ENCODE assay signal across 16 mouse cellular contexts in genomic region chr16:93353971-93354370, GRCm38 (mm10).
"Had no signal": no experiment of that assay in that cellular context is flagged by ENCODE, and none has a peak within 500 bp of the region (broad histone marks: within the 10 kb centered on the region; RNA-seq: fewer than 3 reads in every experiment).

No protein-coding gene starts in this region.

- H3K4me1 ChIP-seq: neural tube, embryonic 13.5 days; neural tube, embryonic 15.5 days; stomach, embryonic 15.5 days had no signal

- H3K4me3 ChIP-seq: neural tube, embryonic 13.5 days; neural tube, embryonic 15.5 days; stomach, embryonic 15.5 days had no signal

- H3K27ac ChIP-seq: neural tube, embryonic 13.5 days; neural tube, embryonic 15.5 days; stomach, embryonic 15.5 days; stomach, postnatal 0 days had no signal

- H3K9ac ChIP-seq: neural tube, embryonic 13.5 days; neural tube, embryonic 15.5 days; stomach, embryonic 15.5 days had no signal

- DNase-seq: retina, postnatal 1 day; right cerebral cortex, adult 18-20 months; right cerebral cortex, postnatal 14 days; right cerebral cortex, postnatal 25 days; right cerebral cortex, postnatal 4 days; spleen, adult 18-20 months; thymus, adult 18-20 months; thymus, adult 2 months; thymus, postnatal 14 days; thymus, postnatal 25 days; thymus, postnatal 36 days; thymus, postnatal 4 days had no signal

- H3K27me3 ChIP-seq: neural tube, embryonic 13.5 days; neural tube, embryonic 15.5 days; stomach, embryonic 15.5 days had no signal

- H3K36me3 ChIP-seq: neural tube, embryonic 13.5 days; neural tube, embryonic 15.5 days; stomach, embryonic 15.5 days had no signal

- H3K9me3 ChIP-seq: neural tube, embryonic 13.5 days; neural tube, embryonic 15.5 days; stomach, embryonic 15.5 days had no signal

- H3K4me2 ChIP-seq: neural tube, embryonic 13.5 days; neural tube, embryonic 15.5 days; stomach, embryonic 15.5 days had no signal
